Mouse (Mus musculus) liver, embryonic 14.5 days (tissue): ENCODE results near the gene Dync1i2. TPM values are rescaled to one million over a fixed set of nuclear protein-coding genes. Genes with fewer than 3 reads are reported as not detected.

Experiments
- ATAC-seq: fragments of 200-750 bp; cut with Nextera tagmentation; 2 replicates; pipeline ENCODE4 v1.8.0; 2017; ENCODE audit warnings: moderate number of reproducible peaks, mild to moderate bottlenecking, moderate library complexity; ENCODE audit not compliant: insufficient read depth
- DNase-seq, 3 experiments: peaks; one replicate each; pipeline ENCODE4 v3.0.0-alpha.2; 2012 to 2013; ENCODE audit warnings: low read depth in 3 of 3, low spot score in 3 of 3
- H3K27ac ChIP-seq: fragments of 300-500 bp; sonication (generic); 2 replicates; pipeline ENCODE4 v1.5.1; 2014; ENCODE audit warnings: moderate library complexity, mild to moderate bottlenecking, control low read depth, inconsistent platforms
- H3K27me3 ChIP-seq: fragments of 300-500 bp; sonication (generic); 2 replicates; pipeline ENCODE4 v1.6.1; 2014; ENCODE audit warnings: mild to moderate bottlenecking, low read length, moderate library complexity; ENCODE audit not compliant: control insufficient read depth, insufficient read depth
- H3K36me3 ChIP-seq: fragments of 300-500 bp; sonication (generic); replicated peaks from 2 replicates; pipeline ENCODE4 v1.6.1; 2014; ENCODE audit warnings: low read depth; ENCODE audit not compliant: control insufficient read depth, insufficient read depth
- H3K4me1 ChIP-seq, 2 experiments: fragments of 200-500 bp in 1 of 2; fragments of 300-500 bp in 1 of 2; sonication (generic) in 1 of 2; replicated peaks; 2 replicates each; pipeline ENCODE4 v1.6.1; 2012 to 2014; ENCODE audit warnings: antibody characterized with exemption in 1 of 2, inconsistent platforms in 1 of 2, low read length in 1 of 2; ENCODE audit not compliant: control insufficient read depth in 2 of 2, insufficient read depth in 2 of 2
- H3K4me2 ChIP-seq: fragments of 300-500 bp; sonication (generic); 2 replicates; pipeline ENCODE4 v1.6.1; 2014; ENCODE audit warnings: low read depth, mild to moderate bottlenecking, control low read depth, moderate library complexity
- H3K4me3 ChIP-seq, 2 experiments: fragments of 200-500 bp in 1 of 2; fragments of 300-500 bp in 1 of 2; sonication (generic) in 1 of 2; 2 replicates each; pipeline ENCODE4 v1.5.1; 2012 to 2014; ENCODE audit warnings: low read depth in 2 of 2, low read length in 2 of 2, mild to moderate bottlenecking in 2 of 2, control low read depth in 1 of 2, inconsistent platforms in 1 of 2, moderate library complexity in 1 of 2; ENCODE audit not compliant: insufficient read depth in 1 of 2
- H3K9ac ChIP-seq: fragments of 300-500 bp; sonication (generic); replicated peaks from 2 replicates; pipeline ENCODE4 v1.6.1; 2014; ENCODE audit warnings: mild to moderate bottlenecking, control low read depth, moderate library complexity
- H3K9me3 ChIP-seq: fragments of 300-500 bp; sonication (generic); 2 replicates; pipeline ENCODE4 v1.6.1; 2016; ENCODE audit warnings: low read length, mixed read lengths; ENCODE audit not compliant: control insufficient read depth
- CTCF ChIP-seq: IDR thresholded peaks from 2 replicates; pipeline ENCODE4 v1.5.1; 2016; ENCODE audit warnings: antibody characterized with exemption, low read depth, control low read depth
- EP300 ChIP-seq: IDR thresholded peaks from 2 replicates; pipeline ENCODE4 v1.6.1; 2016; ENCODE audit warnings: antibody characterized with exemption, low read depth
- WGBS: fragments of 180-500 bp; shearing (Covaris S2); extraction: QIAGEN DNeasy Blood & Tissue Kit; methylation state at CpG from one replicate; pipeline ENCODE4 v1.1.7; 2014; ENCODE audit not compliant: insufficient replicate concordance; 5-methylcytosine and 5-hydroxymethylcytosine counted together
- polyA plus RNA-seq, 2 experiments: library from polyadenylated mRNA; depleted of rRNA in 1 of 2; stranded (reverse) in 1 of 2; unstranded in 1 of 2; fragments of >200 nt; fragmentation: Nextera tagmentation in 1 of 2; extraction: Ambion mirVana in 1 of 2; gene quantifications; 2 replicates each; pipeline versions ENCODE4 v1.2.1 to v1.2.3; 2012 to 2014

Gene Dync1i2
- polyA plus RNA-seq, 2 experiments, result 24.8 to 29.9 TPM

GRCm38 (mm10) chr2:71306357-71306756, 94.9 kb downstream of the Dync1i2 start:
- TF ChIP-seq EP300 (no peak), CTCF (no peak)
- Histone ChIP-seq H3K27me3 (no peaks in the 10 kb centered on the region), H3K27ac (no peak overlapping the region), H3K9ac (no peak overlapping the region), H3K4me1 (peaks cover 0 to 2% of the 10 kb centered on the region in 2 experiments; a peak in 2 of 4 replicates), H3K9me3 (no peaks in the 10 kb centered on the region), H3K36me3 (no peaks in the 10 kb centered on the region; the same call in 1 of the 2 replicates), H3K4me2 (no peak overlapping the region), H3K4me3 (no peak overlapping the region)
- no peak for ATAC-seq
- DNase-seq, result no peak

GRCm38 (mm10) chr2:71309726-71310125, 98.2 kb downstream of the Dync1i2 start:
- no peak for ATAC-seq

DNA sequence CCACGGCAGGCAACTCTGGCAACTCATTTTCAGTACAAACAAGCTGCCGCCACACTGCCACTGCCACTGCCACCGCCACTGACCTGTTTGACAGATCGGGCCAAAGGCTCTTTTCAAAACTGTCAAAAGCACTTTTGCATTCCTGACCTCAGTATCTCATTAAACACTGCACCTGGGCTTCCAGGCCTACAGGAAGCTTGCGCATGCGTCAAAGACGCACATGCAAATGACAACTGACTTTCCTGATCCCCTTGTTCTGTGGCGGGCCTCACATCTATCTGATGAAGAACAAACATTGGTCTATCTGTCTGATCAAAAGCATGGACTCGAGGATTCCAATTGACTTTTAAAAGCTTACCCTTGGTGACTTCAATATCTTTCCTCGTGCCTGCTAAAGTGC, 100.6 kb downstream of the Dync1i2 start:
- Histone ChIP-seq H3K4me2 (no peak overlapping the region), H3K27ac (no peak overlapping the region), H3K36me3 (no peaks in the 10 kb centered on the region; the same call in 1 of the 2 replicates), H3K4me1 (no peaks in the 10 kb centered on the region; a peak in 1 of 4 replicates), H3K9me3 (no peaks in the 10 kb centered on the region), H3K27me3 (no peaks in the 10 kb centered on the region), H3K4me3 (no peak overlapping the region), H3K9ac (no peak overlapping the region)
- WGBS, result 75% methylated on average over 10 of the region's 10 CpGs
- TF ChIP-seq EP300 (no peak), CTCF (no peak)
- DNase-seq (no peak), ATAC-seq (no peak)

More at GRCm38 (mm10) chr2:71309726-71310125, 98.2 kb downstream of the Dync1i2 start:
- Histone ChIP-seq H3K4me1 (no peaks in the 10 kb centered on the region; a peak in 1 of 4 replicates), H3K9me3 (no peaks in the 10 kb centered on the region), H3K9ac (no peak overlapping the region), H3K27me3 (no peaks in the 10 kb centered on the region), H3K36me3 (no peaks in the 10 kb centered on the region; the same call in 1 of the 2 replicates), H3K27ac (no peak overlapping the region), H3K4me3 (no peak overlapping the region), H3K4me2 (no peak overlapping the region)
- TF ChIP-seq EP300, result no peak
- TF ChIP-seq CTCF, result no peak
- DNase-seq, result no peak
- whole genome bisulfite sequencing, result 70% methylated on average over 2 of the region's 2 CpGs

Other genes with a start within 250 kb of the Dync1i2 start
- 1.8 and 3.2 TPM in 2 replicates for gene Dcaf17, start 156.4 kb upstream of the Dync1i2 start, polyA plus RNA-seq (2012; rRNA removed)
- gene Dcaf17, start 156.4 kb upstream of the Dync1i2 start, polyA plus RNA-seq (2014; fragmentation: Nextera tagmentation; extraction: Ambion mirVana), result 11.8 and 12.1 TPM in 2 replicates
- 4.3 and 5.3 TPM in 2 replicates for gene Mettl8, start 156.1 kb upstream of the Dync1i2 start, polyA plus RNA-seq (2012; rRNA removed)
- gene Mettl8, start 156.1 kb upstream of the Dync1i2 start, polyA plus RNA-seq (2014; fragmentation: Nextera tagmentation; extraction: Ambion mirVana), result 9.4 and 9.7 TPM in 2 replicates
- 0.90 and 0.92 TPM in 2 replicates for gene Cybrd1, start 93.8 kb upstream of the Dync1i2 start, polyA plus RNA-seq (2012; rRNA removed)
- 0.38 and 0.58 TPM in 2 replicates for gene Cybrd1, start 93.8 kb upstream of the Dync1i2 start, polyA plus RNA-seq (2014; fragmentation: Nextera tagmentation; extraction: Ambion mirVana)
- 12.8 and 13.1 TPM in 2 replicates for gene Slc25a12, start 156.0 kb downstream of the Dync1i2 start, polyA plus RNA-seq (2012; rRNA removed)
- 23.0 and 24.0 TPM in 2 replicates for gene Slc25a12, start 156.0 kb downstream of the Dync1i2 start, polyA plus RNA-seq (2014; fragmentation: Nextera tagmentation; extraction: Ambion mirVana)
- gene Hat1, start 177.3 kb downstream of the Dync1i2 start, polyA plus RNA-seq (2012; rRNA removed), result 41.3 and 69.4 TPM in 2 replicates
- gene Hat1, start 177.3 kb downstream of the Dync1i2 start, polyA plus RNA-seq (2014; fragmentation: Nextera tagmentation; extraction: Ambion mirVana), result 120 and 122 TPM in 2 replicates
- 20.8 and 29.9 TPM in 2 replicates for gene Metap1d, start 241.6 kb downstream of the Dync1i2 start, polyA plus RNA-seq (2012; rRNA removed)
- gene Metap1d, start 241.6 kb downstream of the Dync1i2 start, polyA plus RNA-seq (2014; fragmentation: Nextera tagmentation; extraction: Ambion mirVana), result 22.2 TPM in 2 replicates